In genomic region chr17:79728053-79728584, GRCm38 (mm10) we compare ENCODE assay signal across 11 mouse cellular contexts. TPM values are rescaled to one million over a fixed set of nuclear protein-coding genes. Genes with fewer than 3 reads are reported as not detected.
A peak's percentile ranks its signal among the peaks of the same experiment; 100 is the strongest.
DNase-seq lines count a peak whose midpoint lies in the region; ATAC-seq lines count a peak whose summit lies in the region.
"Had no signal": no experiment of that assay in that cellular context is flagged by ENCODE, and none has a peak within 500 bp of the region (broad histone marks: within the 10 kb centered on the region; RNA-seq: fewer than 3 reads in every experiment).

No protein-coding gene starts in this region.

- H3K9ac ChIP-seq in heart, embryonic 15.5 days: no peak overlapping the region
- H3K9ac ChIP-seq in embryonic facial prominence, embryonic 11.5 days (replicated peaks; ENCODE audit: low read length): no peak overlapping the region
- no peak overlapping the region for H3K9ac ChIP-seq in hindbrain, embryonic 14.5 days

- 25% methylated on average over 14 of the region's 14 CpGs for WGBS in heart, embryonic 15.5 days
- 18% methylated on average over 14 of the region's 14 CpGs for WGBS in embryonic facial prominence, embryonic 11.5 days
- WGBS in hindbrain, embryonic 14.5 days: 46% methylated on average over 14 of the region's 14 CpGs
- 38% methylated on average over 14 of the region's 14 CpGs for WGBS in midbrain, embryonic 10.5 days

- H3K36me3 ChIP-seq in heart, embryonic 15.5 days: no peaks in the 10 kb centered on the region
- no peaks in the 10 kb centered on the region for H3K36me3 ChIP-seq in embryonic facial prominence, embryonic 11.5 days (replicated peaks; ENCODE audit: control insufficient read depth, insufficient read depth, low read depth, low read length)
- no peaks in the 10 kb centered on the region for H3K36me3 ChIP-seq in hindbrain, embryonic 14.5 days (replicated peaks; ENCODE audit: control insufficient read depth, insufficient read depth)
- H3K36me3 ChIP-seq in midbrain, embryonic 10.5 days: no peaks in the 10 kb centered on the region

- no peaks in the 10 kb centered on the region for H3K9me3 ChIP-seq in heart, embryonic 15.5 days (replicated peaks)
- no peaks in the 10 kb centered on the region for H3K9me3 ChIP-seq in embryonic facial prominence, embryonic 11.5 days (replicated peaks; ENCODE audit: control insufficient read depth, low read length)
- H3K9me3 ChIP-seq in hindbrain, embryonic 14.5 days (ENCODE audit: control insufficient read depth, low read length): no peaks in the 10 kb centered on the region
- no peaks in the 10 kb centered on the region for H3K9me3 ChIP-seq in midbrain, embryonic 10.5 days (replicated peaks)

- peaks cover 23% of the 10 kb centered on the region for H3K4me1 ChIP-seq in heart, embryonic 15.5 days (replicated peaks)
- no peaks in the 10 kb centered on the region; the same call in 1 of the 2 replicates for H3K4me1 ChIP-seq in embryonic facial prominence, embryonic 11.5 days (ENCODE audit: control insufficient read depth, insufficient read depth, low read length)
- no peaks in the 10 kb centered on the region for H3K4me1 ChIP-seq in hindbrain, embryonic 14.5 days (replicated peaks; ENCODE audit: control insufficient read depth, insufficient read depth, low read length)
- H3K4me1 ChIP-seq in midbrain, embryonic 10.5 days: peaks cover 17% of the 10 kb centered on the region

- H3K27ac ChIP-seq in heart, embryonic 15.5 days: no peak overlapping the region
- H3K27ac ChIP-seq in embryonic facial prominence, embryonic 11.5 days (replicated peaks; ENCODE audit: low read depth, low read length): no peak overlapping the region
- no peak overlapping the region for H3K27ac ChIP-seq in hindbrain, embryonic 14.5 days
- H3K27ac ChIP-seq in midbrain, embryonic 10.5 days (replicated peaks): no peak overlapping the region
- H3K27ac ChIP-seq: gastrocnemius, adult 2 months had no signal

- H3K4me2 ChIP-seq in heart, embryonic 15.5 days: peak overlapping the region; percentile 61
- peak overlapping the region; percentile 31; the same call in 1 of the 2 replicates for H3K4me2 ChIP-seq in embryonic facial prominence, embryonic 11.5 days (ENCODE audit: low read depth, low read length)
- peak overlapping the region; percentile 13; the same call in 1 of the 2 replicates for H3K4me2 ChIP-seq in hindbrain, embryonic 14.5 days (replicated peaks)

- H3K4me3 ChIP-seq in heart, embryonic 15.5 days: peak overlapping the region; percentile 34
- H3K4me3 ChIP-seq in embryonic facial prominence, embryonic 11.5 days (ENCODE audit: low read depth, low read length): no peak overlapping the region
- H3K4me3 ChIP-seq in hindbrain, embryonic 14.5 days (replicated peaks; ENCODE audit: low read length): no peak overlapping the region
- H3K4me3 ChIP-seq in midbrain, embryonic 10.5 days: no peak overlapping the region
- H3K4me3 ChIP-seq: gastrocnemius, adult 2 months had no signal

- no peak for ATAC-seq in heart, embryonic 15.5 days (replicated peaks; ENCODE audit: insufficient number of reproducible peaks, insufficient read depth, low FRiP score, low read depth)
- no peak for ATAC-seq in embryonic facial prominence, embryonic 11.5 days (replicated peaks; ENCODE audit: insufficient number of reproducible peaks, low FRiP score, low TSS enrichment, low read depth)
- ATAC-seq in hindbrain, embryonic 14.5 days (ENCODE audit: low FRiP score): no peak
- ATAC-seq in frontal cortex, adult (ENCODE audit: low TSS enrichment): no peak

- H3K27me3 ChIP-seq in heart, embryonic 15.5 days: peaks cover 4% of the 10 kb centered on the region; the same call in 1 of the 2 replicates
- H3K27me3 ChIP-seq in embryonic facial prominence, embryonic 11.5 days (ENCODE audit: control insufficient read depth, insufficient read depth, low read length): no peaks in the 10 kb centered on the region
- no peaks in the 10 kb centered on the region for H3K27me3 ChIP-seq in hindbrain, embryonic 14.5 days (ENCODE audit: control insufficient read depth, insufficient read depth, low read length)
- peaks cover 47% of the 10 kb centered on the region for H3K27me3 ChIP-seq in midbrain, embryonic 10.5 days (ENCODE audit: low read depth, poor library complexity, severe bottlenecking)
- H3K27me3 ChIP-seq: CH12.LX had no signal

- DNase-seq in heart, adult 9 months (ENCODE audit: low spot score in 2 of 2): no peak
- no peak for DNase-seq in embryonic facial prominence, embryonic 11.5 days (ENCODE audit: low spot score)
- DNase-seq in hindbrain, embryonic 14.5 days (ENCODE audit: low spot score): no peak
- peak; percentile 20 for DNase-seq in midbrain, embryonic 10.5 days (ENCODE audit: low spot score)
- DNase-seq in adipocyte (ENCODE audit: low spot score): no peak
- DNase-seq in layer of hippocampus, postnatal 36 days: no peak
- DNase-seq: cerebellum, adult 8-10 months; gastrocnemius, adult 2 months had no signal

RNA-seq across cellular contexts. Expression of gene Cyp1b1, which starts 13.3 kb away (rescaled TPM):
- polyA plus RNA-seq in heart, embryonic 15.5 days (2015; fragmentation: Nextera tagmentation; extraction: Ambion mirVana): 1.7 and 4.5 TPM in 2 replicates
- 7.2 and 7.7 TPM in 2 replicates for polyA plus RNA-seq in embryonic facial prominence, embryonic 11.5 days (2014; fragmentation: Nextera tagmentation; extraction: Ambion mirVana)
- 11.9 and 12.4 TPM in 2 replicates for polyA plus RNA-seq in hindbrain, embryonic 14.5 days (2014; fragmentation: Nextera tagmentation; extraction: Ambion mirVana)
- 1.5 and 1.7 TPM in 2 replicates for polyA plus RNA-seq in midbrain, embryonic 10.5 days (2016; fragmentation: Nextera tagmentation; extraction: Ambion mirVana)
- total RNA-seq in layer of hippocampus, postnatal 36 days (2021): 1 to 10 TPM; 2.5 to 3.8 TPM
- total RNA-seq: CH12.LX had no signal
